Mouse (Mus musculus) monocyte, adult 5-6 weeks (primary cell): ENCODE results near the gene Lrrc36. TPM values are rescaled to one million over a fixed set of nuclear protein-coding genes. Genes with fewer than 3 reads are reported as not detected.

Source experiments
- ATAC-seq: fragments of 153-309, 156-312 bp; replicated peaks from 2 replicates; pipeline ENCODE4 v1.8.0; 2017; ENCODE audit warnings: mild to moderate bottlenecking; ENCODE audit not compliant: low TSS enrichment, insufficient number of reproducible peaks, severe bottlenecking, poor library complexity, low FRiP score
- total RNA-seq: library from RNA; stranded (forward); fragments of 200-1000, 200-491, 200-594 nt; gene quantifications from 3 replicates; pipeline ENCODE4 v1.2.3, GENCODE M21; 2017

The Lrrc36 gene
- total RNA-seq, 1 experiment from 2014 or later, result not detected

GRCm38 (mm10) chr8:105506977-105507376, 93.6 kb downstream of the Lrrc36 start:
- no peak for ATAC-seq

GRCm38 (mm10) chr8:105508758-105509157, 95.4 kb downstream of the Lrrc36 start:
- no peak for ATAC-seq

GRCm38 (mm10) chr8:105509997-105510735, 96.8 kb downstream of the Lrrc36 start:
- no peak for ATAC-seq

Other genes starting within 250 kb of the Lrrc36 start
- 167 to 180 TPM (median 174 TPM) in 3 replicates for gene Cbfb, start 242.9 kb upstream of the Lrrc36 start, total RNA-seq
- 28.8 to 39.0 TPM (median 32.3 TPM) in 3 replicates for gene D230025D16Rik, start 188.4 kb upstream of the Lrrc36 start, total RNA-seq
- gene B3gnt9, start 158.4 kb upstream of the Lrrc36 start, total RNA-seq, result 0.29 TPM in 1 of 3 replicates, not detected in the others
- 16.2 to 28.9 TPM (median 23.3 TPM) in 3 replicates for gene Tradd, start 149.0 kb upstream of the Lrrc36 start, total RNA-seq
- 3.6 to 5.0 TPM in 2 of 3 replicates, not detected in the other for gene Fbxl8, start 148.9 kb upstream of the Lrrc36 start, total RNA-seq
- 0.96 to 2.5 TPM in 2 of 3 replicates, not detected in the other for gene Hsf4, start 143.8 kb upstream of the Lrrc36 start, total RNA-seq
- gene Nol3, start 137.4 kb upstream of the Lrrc36 start, total RNA-seq, result not detected in 3 replicates
- gene 4931428F04Rik, start 123.7 kb upstream of the Lrrc36 start, total RNA-seq, result 0.64 to 1.3 TPM in 2 of 3 replicates, not detected in the other
- gene Exoc3l, start 117.5 kb upstream of the Lrrc36 start, total RNA-seq, result 0.43 to 0.49 TPM in 2 of 3 replicates, not detected in the other
- gene E2f4, start 115.9 kb upstream of the Lrrc36 start, total RNA-seq, result 19.7 to 52.7 TPM (median 21.0 TPM) in 3 replicates
- gene Elmo3, start 108.0 kb upstream of the Lrrc36 start, total RNA-seq, result 0.21 to 2.5 TPM (median 1.3 TPM) in 3 replicates
- 1.3 to 2.8 TPM (median 1.7 TPM) in 3 replicates for gene Lrrc29, start 87.3 kb upstream of the Lrrc36 start, total RNA-seq
- 36.6 to 48.0 TPM (median 42.8 TPM) in 3 replicates for gene Tmem208, start 87.2 kb upstream of the Lrrc36 start, total RNA-seq
- 6.5 to 14.7 TPM (median 8.4 TPM) in 3 replicates for gene Fhod1, start 65.6 kb upstream of the Lrrc36 start, total RNA-seq
- gene Slc9a5, start 64.7 kb upstream of the Lrrc36 start, total RNA-seq, result 0.10 TPM in 1 of 3 replicates, not detected in the others
- 0.49 TPM in 1 of 3 replicates, not detected in the others for gene Plekhg4, start 40.3 kb upstream of the Lrrc36 start, total RNA-seq
- 0.32 TPM in 1 of 3 replicates, not detected in the others for gene Kctd19, start 69 bp upstream of the Lrrc36 start, total RNA-seq
- gene Tppp3, start 58.0 kb downstream of the Lrrc36 start, total RNA-seq, result 164 to 258 TPM (median 248 TPM) in 3 replicates
- gene Zdhhc1, start 83.3 kb downstream of the Lrrc36 start, total RNA-seq, result 0.43 to 0.49 TPM (median 0.48 TPM) in 3 replicates
- gene Hsd11b2, start 105.2 kb downstream of the Lrrc36 start, total RNA-seq, result not detected in 3 replicates
- 62.8 to 77.2 TPM (median 68.8 TPM) in 3 replicates for gene Atp6v0d1, start 152.5 kb downstream of the Lrrc36 start, total RNA-seq
- 0.64 to 6.4 TPM (median 1.2 TPM) in 3 replicates for gene Ripor1, start 191.7 kb downstream of the Lrrc36 start, total RNA-seq
- gene Ctcf, start 223.0 kb downstream of the Lrrc36 start, total RNA-seq, result 75.1 to 125 TPM (median 91.9 TPM) in 3 replicates
- gene Agrp, start 223.8 kb downstream of the Lrrc36 start, total RNA-seq, result 3.6 to 4.9 TPM in 2 of 3 replicates, not detected in the other